In the genomic region with DNA sequence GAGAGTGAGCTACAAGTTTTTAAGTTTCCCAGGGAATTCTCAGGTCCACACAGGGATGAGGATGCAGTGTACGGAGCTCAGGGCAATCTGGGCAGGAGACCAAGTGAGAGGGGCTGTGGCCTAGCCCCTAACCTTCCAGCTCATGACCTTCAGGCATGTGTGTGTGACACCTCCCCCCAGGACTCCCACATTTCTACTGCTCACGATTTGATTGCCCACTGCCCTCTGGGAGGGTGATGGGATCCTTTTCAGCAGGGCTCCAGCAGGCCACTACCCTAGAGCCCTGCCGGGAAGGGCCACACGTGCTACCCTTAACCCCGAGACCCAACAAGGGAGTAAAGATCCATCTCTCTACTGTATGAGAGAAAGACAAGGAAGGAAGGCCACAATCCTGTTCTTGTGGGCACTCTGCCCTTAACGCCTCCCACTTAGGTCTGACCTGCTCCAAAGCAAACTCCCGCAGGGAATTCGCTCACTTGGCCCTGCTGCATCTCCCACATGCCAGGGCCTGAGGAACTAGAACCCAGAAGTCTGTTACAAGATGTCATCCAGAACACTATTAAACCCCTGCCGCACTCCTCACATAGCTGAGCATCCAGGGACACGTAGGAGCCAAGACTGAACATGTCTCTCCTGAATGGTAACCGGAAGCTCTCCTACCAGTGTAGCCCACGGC, we compare ENCODE assay signal across 11 mouse cellular contexts. TPM values are rescaled to one million over a fixed set of nuclear protein-coding genes. Genes with fewer than 3 reads are reported as not detected.
A peak's percentile ranks its signal among the peaks of the same experiment; 100 is the strongest.
DNase-seq lines count a peak whose midpoint lies in the region; ATAC-seq and TF ChIP-seq lines count a peak whose summit lies in the region.
"Had no signal": no experiment of that assay in that cellular context is flagged by ENCODE, and none has a peak within 500 bp of the region (broad histone marks: within the 10 kb centered on the region; RNA-seq: fewer than 3 reads in every experiment).

No protein-coding gene starts in this region.

- no peak overlapping the region for H3K9ac ChIP-seq in kidney, embryonic 16.5 days (replicated peaks; ENCODE audit: low read length)
- no peak overlapping the region for H3K9ac ChIP-seq in intestine, postnatal 0 days (ENCODE audit: low read depth, low read length)
- H3K9ac ChIP-seq: forebrain, embryonic 13.5 days had no signal

- no peak for DNase-seq in cerebellum, postnatal 4 days (ENCODE audit: low spot score in 2 of 2)
- no peak for DNase-seq in kidney, postnatal 36 days
- peak; percentile 50 to 59 for DNase-seq in cerebellum, postnatal 14 days
- DNase-seq in embryo, embryonic 9.5 days (ENCODE audit: extremely low spot score): no peak
- DNase-seq: lung, postnatal 10 days had no signal

- no peaks in the 10 kb centered on the region for H3K9me3 ChIP-seq in kidney, embryonic 16.5 days (ENCODE audit: low read length)
- H3K9me3 ChIP-seq in intestine, postnatal 0 days (ENCODE audit: control insufficient read depth): no peaks in the 10 kb centered on the region
- H3K9me3 ChIP-seq: forebrain, embryonic 13.5 days had no signal

- no peaks in the 10 kb centered on the region for H3K27me3 ChIP-seq in kidney, embryonic 16.5 days (ENCODE audit: insufficient read depth, low read length)
- no peaks in the 10 kb centered on the region for H3K27me3 ChIP-seq in intestine, postnatal 0 days (replicated peaks; ENCODE audit: control insufficient read depth, insufficient read depth, low read length)
- H3K27me3 ChIP-seq: forebrain, embryonic 13.5 days had no signal

- H3K27ac ChIP-seq in kidney, embryonic 16.5 days (ENCODE audit: low read length): peak overlapping the region; percentile 75; the same call in 1 of the 2 replicates
- 0 out of 2 replicates have a peak overlapping the region, but pooled peaks have one; percentile 15 for H3K27ac ChIP-seq in intestine, postnatal 0 days (ENCODE audit: low read depth, low read length)
- H3K27ac ChIP-seq: forebrain, embryonic 13.5 days had no signal

- TF ChIP-seq CTCF in intestine, postnatal 0 days (IDR thresholded peaks at IDR 0.05; ENCODE audit: low read depth): no peak

- peaks cover 46% of the 10 kb centered on the region for H3K4me1 ChIP-seq in kidney, embryonic 16.5 days (ENCODE audit: insufficient read depth, low read length)
- peaks cover 3% of the 10 kb centered on the region; the same call in 1 of the 2 replicates for H3K4me1 ChIP-seq in intestine, postnatal 0 days (replicated peaks; ENCODE audit: control insufficient read depth, insufficient read depth, low read length)

- whole genome bisulfite sequencing in kidney, embryonic 16.5 days: 75% methylated on average over 12 of the region's 12 CpGs
- WGBS in intestine, postnatal 0 days: 85% methylated on average over 12 of the region's 12 CpGs

- peaks cover 4% of the 10 kb centered on the region; the same call in 1 of the 2 replicates for H3K36me3 ChIP-seq in kidney, embryonic 16.5 days (ENCODE audit: insufficient read depth, low read length)
- H3K36me3 ChIP-seq in intestine, postnatal 0 days (ENCODE audit: control insufficient read depth, insufficient read depth): peaks cover 6% of the 10 kb centered on the region; the same call in 1 of the 2 replicates

- H3K4me3 ChIP-seq in kidney, embryonic 16.5 days (ENCODE audit: low read length): no peak overlapping the region
- H3K4me3 ChIP-seq in intestine, postnatal 0 days (ENCODE audit: low read depth, low read length): no peak overlapping the region
- H3K4me3 ChIP-seq: forebrain, embryonic 13.5 days had no signal

- H3K4me2 ChIP-seq in kidney, embryonic 16.5 days (replicated peaks; ENCODE audit: low read depth, low read length): no peak overlapping the region
- no peak overlapping the region for H3K4me2 ChIP-seq in intestine, postnatal 0 days (replicated peaks; ENCODE audit: low read depth)
- H3K4me2 ChIP-seq: forebrain, embryonic 13.5 days; midbrain, embryonic 11.5 days had no signal

- ATAC-seq in cerebellum, adult (ENCODE audit: insufficient number of reproducible peaks, low FRiP score, low TSS enrichment): peak; percentile 51; the same call in 1 of the 2 replicates
- ATAC-seq in kidney, embryonic 16.5 days (ENCODE audit: low FRiP score, low TSS enrichment): no peak
- no peak for ATAC-seq in intestine, postnatal 0 days
- no peak for ATAC-seq in activated CD4-positive, CD25-positive, alpha-beta regulatory T cell, adult 4 months
- ATAC-seq: forebrain, embryonic 13.5 days had no signal

RNA-seq across cellular contexts. Expression of a gene that starts 24.9 kb away (rescaled TPM):
- 115 and 118 TPM in 2 replicates for polyA plus RNA-seq in kidney, embryonic 16.5 days (2015; fragmentation: Nextera tagmentation; extraction: Ambion mirVana)
- 29.5 and 29.8 TPM in 2 replicates for polyA plus RNA-seq in intestine, postnatal 0 days (2015; fragmentation: Nextera tagmentation; extraction: Ambion mirVana)
- polyA plus RNA-seq in activated CD4-positive, CD25-positive, alpha-beta regulatory T cell, adult 4 months (2017; shearing (Covaris generic)): not detected

RNA-seq across cellular contexts. Expression of a gene that starts 25.9 kb away (rescaled TPM):
- 121 and 123 TPM in 2 replicates for polyA plus RNA-seq in kidney, embryonic 16.5 days (2015; fragmentation: Nextera tagmentation; extraction: Ambion mirVana)
- polyA plus RNA-seq in intestine, postnatal 0 days (2015; fragmentation: Nextera tagmentation; extraction: Ambion mirVana): 42.2 and 42.6 TPM in 2 replicates
- 1 to 10 TPM; 1.6 to 4.4 TPM for polyA plus RNA-seq in activated CD4-positive, CD25-positive, alpha-beta regulatory T cell, adult 4 months (2017; shearing (Covaris generic))

Comparison
In these comparisons a context has a peak if more than half of its experiments do, and no peak if none do; other contexts are left out.
1. DNase-seq: peak in cerebellum, postnatal 14 days (2 of 2); none in cerebellum, postnatal 4 days (0 of 2), kidney, postnatal 36 days (0 of 2) and embryo, embryonic 9.5 days (single experiment).
2. RNA of a gene that starts 24.9 kb away (polyA plus RNA-seq): 115 to 118 TPM in kidney, embryonic 16.5 days and 29.5 to 29.8 TPM in intestine, postnatal 0 days; not detected in activated CD4-positive, CD25-positive, alpha-beta regulatory T cell, adult 4 months; every median in the first group is over 10 times any median in the second.